Mouse (Mus musculus) olfactory bulb, adult 2 months (tissue): ENCODE measurements around the gene Inip. TPM values are rescaled to one million over a fixed set of nuclear protein-coding genes. Genes with fewer than 3 reads are reported as not detected.

Experiments used
- H3K27ac ChIP-seq: fragments of 200-500 bp; 2 replicates; pipeline ENCODE4 v1.5.1; 2012; ENCODE audit warnings: low read depth, low read length; ENCODE audit not compliant: insufficient read depth
- H3K4me1 ChIP-seq: fragments of 200-500 bp; 2 replicates; pipeline ENCODE4 v1.6.1; 2012; ENCODE audit warnings: low read length; ENCODE audit not compliant: control insufficient read depth, insufficient read depth
- H3K4me3 ChIP-seq: fragments of 200-500 bp; 2 replicates; pipeline ENCODE4 v1.5.1; 2012; ENCODE audit warnings: mild to moderate bottlenecking, low read depth, low read length, moderate library complexity; ENCODE audit not compliant: insufficient read depth
- CTCF ChIP-seq: fragments of 200-500 bp; IDR thresholded peaks from 2 replicates; pipeline ENCODE4 v1.5.1; 2012; ENCODE audit warnings: low read depth, mild to moderate bottlenecking, low read length, moderate library complexity; ENCODE audit not compliant: insufficient read depth
- POLR2A ChIP-seq: fragments of 200-500 bp; IDR thresholded peaks from 2 replicates; pipeline ENCODE4 v1.6.1; 2012; ENCODE audit warnings: mild to moderate bottlenecking, low read depth, low read length, moderate library complexity; ENCODE audit not compliant: insufficient read depth
- WGBS: fragments of 180-500 bp; shearing (Covaris S2); methylation state at CpG from one replicate; pipeline ENCODE4 v1.1.7; 2018; 5-methylcytosine and 5-hydroxymethylcytosine counted together
- polyA plus RNA-seq: library from polyadenylated mRNA; stranded (reverse); fragments of >200 nt; gene quantifications from 2 replicates; pipeline ENCODE4 v1.2.4, GENCODE M21; 2012; ENCODE audit warnings: low replicate concordance; ENCODE audit not compliant: missing spikeins, insufficient read depth, insufficient read length

The Inip gene
- polyA plus RNA-seq, 1 experiment, result not detected

- Histone ChIP-seq H3K27ac (no peak overlapping the region), H3K4me3 (no peak overlapping the region), H3K4me1 (no peaks in the 10 kb centered on the region)
- no peak for TF ChIP-seq POLR2A
- no peak for TF ChIP-seq CTCF
Measured at GRCm38 (mm10) chr4:59789015-59789414, 12.4 kb downstream of the Inip start.

- TF ChIP-seq POLR2A, result no peak
- no peak for TF ChIP-seq CTCF
- WGBS, result 60% methylated on average over 6 of the region's 6 CpGs
- Histone ChIP-seq H3K4me3 (no peak overlapping the region), H3K4me1 (peaks cover 4% of the 10 kb centered on the region), H3K27ac (no peak overlapping the region)
Measured at GRCm38 (mm10) chr4:59787126-59787525, 14.3 kb downstream of the Inip start.

- H3K4me1 ChIP-seq, result peaks cover 4% of the 10 kb centered on the region
- TF ChIP-seq CTCF, result peak; percentile 85
- no peak for TF ChIP-seq POLR2A
- no peak overlapping the region for H3K4me3 ChIP-seq
- under 1% methylated on average over 7 of the region's 7 CpGs for WGBS
- no peak overlapping the region for H3K27ac ChIP-seq
Measured at GRCm38 (mm10) chr4:59786661-59787060, 14.7 kb downstream of the Inip start.

- no peak overlapping the region for H3K4me3 ChIP-seq
- H3K27ac ChIP-seq, result no peak overlapping the region
- no peak for TF ChIP-seq CTCF
- no peak for TF ChIP-seq POLR2A
- WGBS, result 24% methylated on average over 2 of the region's 2 CpGs
- H3K4me1 ChIP-seq, result peaks cover 4% of the 10 kb centered on the region
Measured at GRCm38 (mm10) chr4:59785412-59785811, 16.0 kb downstream of the Inip start.

- TF ChIP-seq POLR2A (peak; percentile 63; the same call in 1 of the 2 replicates), CTCF (no peak)
- H3K27ac ChIP-seq, result no peak overlapping the region
Measured at GRCm38 (mm10) chr4:59783685-59784279, 17.6 kb downstream of the Inip start.

DNA sequence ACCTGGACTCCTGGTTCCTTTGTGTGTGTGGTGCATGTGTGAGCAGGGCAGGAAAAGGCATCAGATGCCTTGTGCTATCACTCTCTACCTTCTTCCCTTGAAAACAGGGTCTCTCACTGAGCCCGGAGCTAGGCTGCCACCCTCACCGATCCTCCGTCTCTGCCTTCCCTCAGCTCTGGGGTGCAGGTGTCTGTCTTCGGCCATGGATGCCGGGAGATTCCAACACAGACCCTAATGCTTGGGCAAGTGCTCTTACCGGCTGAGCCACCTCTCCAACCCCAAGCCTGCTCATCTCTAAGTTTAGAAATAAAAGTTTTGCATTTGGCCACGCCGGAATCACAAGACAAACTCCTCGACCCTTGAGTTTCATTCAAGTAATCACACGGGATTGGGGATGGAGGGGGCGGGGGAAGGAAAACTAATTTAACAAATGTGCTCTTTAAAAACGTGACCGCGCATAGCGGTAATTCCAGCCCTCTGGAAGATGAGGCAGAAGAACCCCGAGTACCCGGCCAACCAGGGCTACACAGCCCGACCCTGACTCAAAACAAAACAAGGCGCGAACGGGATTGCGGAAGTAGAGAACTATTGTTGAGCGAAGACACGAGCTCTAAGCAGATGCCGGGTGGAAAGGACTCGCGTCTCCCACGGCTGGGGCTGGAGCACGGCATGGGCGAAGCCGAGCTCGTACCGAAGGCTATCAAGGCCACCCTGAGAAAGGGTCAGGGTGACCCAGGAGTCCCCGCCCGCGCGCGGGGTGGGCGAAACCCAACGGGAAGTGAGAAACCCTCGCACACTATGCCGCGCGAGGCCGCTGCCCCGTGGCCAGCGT lies 18.3 kb downstream of the Inip start:
- under 1% methylated on average over 47 of the region's 47 CpGs for WGBS

More at GRCm38 (mm10) chr4:59783685-59784279, 17.6 kb downstream of the Inip start:
- WGBS, result under 1% methylated on average over 36 of the region's 36 CpGs
- peak overlapping the region; percentile 94 for H3K4me3 ChIP-seq
- peaks cover 4% of the 10 kb centered on the region for H3K4me1 ChIP-seq

DNA sequence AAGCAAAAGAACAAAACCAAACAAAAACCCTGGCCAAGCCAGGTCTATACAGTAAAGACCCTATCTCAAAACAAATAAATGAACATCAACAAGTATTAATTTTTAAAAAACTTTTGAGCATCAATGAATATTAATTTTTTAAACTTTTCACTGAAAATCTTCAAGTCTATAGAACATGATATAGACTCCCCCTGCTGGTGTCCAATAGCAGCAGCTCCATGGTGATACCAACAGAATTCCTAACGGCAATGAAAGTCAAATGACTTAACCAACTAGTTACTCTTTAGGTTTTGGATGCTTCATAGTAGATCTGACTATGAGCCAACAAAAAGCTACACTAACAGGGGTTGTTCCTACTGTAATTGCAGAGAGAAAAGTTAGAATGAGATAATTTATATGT lies 20.8 kb downstream of the Inip start:
- no peak for TF ChIP-seq CTCF
- no peak for TF ChIP-seq POLR2A
- no peak overlapping the region for H3K27ac ChIP-seq
- no peak overlapping the region for H3K4me3 ChIP-seq
- peaks cover 4% of the 10 kb centered on the region for H3K4me1 ChIP-seq
- WGBS, result 2% methylated on average over 1 of the region's 1 CpGs

More for the DNA sequence above, 18.3 kb downstream of the Inip start:
- TF ChIP-seq CTCF (no peak), POLR2A (no peak)
- no peak overlapping the region for H3K27ac ChIP-seq
- peaks cover 4% of the 10 kb centered on the region for H3K4me1 ChIP-seq
- peak overlapping the region; percentile 94 for H3K4me3 ChIP-seq

- 84% methylated on average over 3 of the region's 3 CpGs for WGBS
- Histone ChIP-seq H3K27ac (no peak overlapping the region), H3K4me3 (no peak overlapping the region), H3K4me1 (peaks cover 2% of the 10 kb centered on the region)
- TF ChIP-seq CTCF, result no peak
- no peak for TF ChIP-seq POLR2A
Measured at GRCm38 (mm10) chr4:59777828-59778227, 23.6 kb downstream of the Inip start.

DNA sequence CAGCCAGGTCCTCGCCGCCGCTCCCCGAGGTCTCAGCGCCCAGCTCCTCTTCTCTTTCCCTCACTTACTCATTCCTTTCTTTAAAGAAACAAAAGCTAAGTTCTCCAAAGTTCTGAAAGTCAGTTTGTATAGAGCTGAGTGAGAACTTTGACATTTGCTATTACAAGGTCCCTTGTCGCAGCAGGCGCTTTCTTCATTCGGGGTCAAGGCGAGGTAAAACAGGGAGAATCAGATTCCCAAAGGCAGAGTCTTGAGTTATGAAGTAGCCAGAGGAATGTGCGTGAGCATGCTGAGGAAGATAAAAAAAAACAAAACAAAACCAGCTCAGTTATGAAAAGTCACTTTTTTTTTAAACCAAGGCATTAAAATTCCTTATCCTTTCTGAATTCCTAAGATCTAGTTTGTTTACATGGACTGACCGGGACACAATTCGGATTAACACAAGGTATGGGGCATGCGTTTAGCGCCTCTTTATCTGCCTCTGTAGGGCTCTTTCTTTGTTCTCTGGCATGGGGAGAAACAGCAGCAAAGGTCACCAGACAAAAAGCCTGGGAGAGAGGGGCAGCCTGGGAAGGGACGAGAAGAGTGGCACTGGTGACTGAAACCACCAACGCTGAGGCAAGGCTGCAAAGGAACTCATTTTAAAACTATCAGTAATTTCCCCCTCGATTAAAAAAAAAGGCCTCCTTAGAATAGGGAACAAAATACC lies 29.1 kb downstream of the Inip start:
- H3K27ac ChIP-seq, result no peak overlapping the region
- no peaks in the 10 kb centered on the region for H3K4me1 ChIP-seq
- no peak overlapping the region for H3K4me3 ChIP-seq
- TF ChIP-seq POLR2A (no peak), CTCF (no peak)
- 73% methylated on average over 17 of the region's 17 CpGs for WGBS
